Mouse (Mus musculus): ENCODE results near the gene Sgo1.
"Not testable (repeated sequence)": the region's sequence is repeated elsewhere in the genome, so short reads cannot be mapped to it uniquely, and the experiment has no call there.

- TF ChIP-seq CTCF (IDR thresholded peaks at IDR 0.05; ENCODE audit: borderline replicate concordance, insufficient read depth, low read depth, low read length); POLR2A (IDR thresholded peaks at IDR 0.05; ENCODE audit: borderline replicate concordance, insufficient read depth, low read length): not testable (repeated sequence)
Observed at GRCm38 (mm10) chr17:53697521-53697920, 8.4 kb upstream of the Sgo1 start.

Measured in cerebellum, adult 2 months (tissue).